Mouse (Mus musculus) 416B (cell line): ENCODE results near the gene Gm49369.

Source experiments
- DNase-seq: peaks from one replicate; pipeline ENCODE4 v3.0.0; 2011; ENCODE audit warnings: low read depth

The Gm49369 gene

DNA sequence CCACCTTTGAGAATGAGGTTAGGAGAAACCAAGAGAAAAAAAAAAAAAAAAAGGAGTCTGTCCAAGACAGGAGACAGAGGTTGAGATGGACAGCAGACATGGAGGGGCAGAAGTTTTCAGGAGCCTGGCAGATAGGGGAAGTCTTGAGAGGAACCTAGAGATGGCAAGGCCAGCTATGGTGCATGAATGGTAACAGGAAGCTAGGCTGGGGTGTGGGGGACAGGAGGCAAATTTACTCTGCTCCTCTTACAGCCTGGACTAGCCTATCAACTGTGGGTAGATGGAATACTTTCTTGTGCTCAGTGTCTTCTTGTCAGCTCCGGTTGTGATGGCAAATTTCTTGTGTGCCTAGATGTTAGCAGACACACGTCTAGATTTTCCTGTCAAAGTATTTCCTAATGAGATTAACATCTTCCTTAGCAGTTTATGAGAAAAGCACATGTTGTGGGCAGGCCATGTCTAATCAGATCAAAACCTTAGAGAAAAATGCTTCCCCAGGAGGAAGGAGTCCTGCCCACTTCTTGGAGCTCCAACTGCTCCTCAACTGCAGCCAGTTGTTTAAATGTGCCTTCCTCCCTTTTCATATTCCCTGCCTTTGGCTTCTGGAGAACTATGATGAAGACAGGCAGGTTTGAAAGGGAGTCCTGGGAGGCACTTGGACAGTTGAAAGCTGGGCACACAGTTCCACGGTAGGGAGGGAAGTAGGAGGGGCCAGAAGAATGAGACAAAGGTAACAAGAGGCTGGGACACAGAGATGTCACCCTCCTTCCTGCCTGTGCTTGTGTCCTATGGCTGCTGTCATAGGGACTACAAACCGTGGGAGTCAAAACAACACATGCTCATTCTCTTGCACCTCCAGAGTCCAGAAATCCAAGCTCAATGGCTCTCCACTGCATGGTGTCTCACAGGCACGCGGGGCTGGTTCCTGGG is 12.1 kb upstream of the Gm49369 start:
- DNase-seq, result peak; percentile 78

DNA sequence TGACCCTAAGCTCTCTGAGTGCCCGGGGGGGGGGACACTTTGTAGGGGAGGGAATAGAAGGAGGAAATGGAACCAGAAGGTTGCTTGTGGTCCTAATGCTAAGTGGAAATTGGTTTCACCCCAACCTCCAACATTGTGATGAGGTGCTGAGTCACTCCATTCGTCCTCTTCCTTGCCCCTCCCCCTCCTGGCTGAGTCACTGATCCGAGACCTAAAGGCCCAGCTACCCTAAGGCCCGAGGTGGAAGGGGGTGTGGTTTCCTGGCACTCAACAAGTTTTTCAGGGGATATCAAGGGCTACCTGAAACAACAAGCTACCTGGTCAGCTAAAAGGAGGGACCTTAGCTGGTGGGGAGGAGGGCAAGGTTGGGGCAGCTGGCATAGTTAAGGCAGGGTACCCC is 10.7 kb upstream of the Gm49369 start:
- peak; percentile 96 for DNase-seq

DNA sequence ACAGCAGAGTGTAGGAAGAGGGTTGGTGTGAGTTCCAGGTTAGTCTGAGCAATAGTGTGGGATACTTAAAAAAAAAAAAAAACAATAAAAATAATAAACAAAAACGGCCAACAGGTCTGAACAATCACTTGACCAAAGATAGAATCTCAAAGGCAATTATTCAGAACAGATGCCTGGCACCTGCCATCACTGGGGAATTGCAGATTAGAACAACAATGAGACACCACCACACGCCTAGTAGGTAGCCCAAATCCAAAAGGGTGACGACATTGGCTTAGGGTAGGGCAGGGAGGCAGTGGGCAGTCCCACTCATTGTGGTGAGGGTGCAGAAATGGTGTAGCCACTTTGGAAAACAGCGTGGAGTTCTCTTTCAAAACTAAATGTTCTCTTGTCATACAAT is 9.1 kb upstream of the Gm49369 start:
- no peak for DNase-seq

DNA sequence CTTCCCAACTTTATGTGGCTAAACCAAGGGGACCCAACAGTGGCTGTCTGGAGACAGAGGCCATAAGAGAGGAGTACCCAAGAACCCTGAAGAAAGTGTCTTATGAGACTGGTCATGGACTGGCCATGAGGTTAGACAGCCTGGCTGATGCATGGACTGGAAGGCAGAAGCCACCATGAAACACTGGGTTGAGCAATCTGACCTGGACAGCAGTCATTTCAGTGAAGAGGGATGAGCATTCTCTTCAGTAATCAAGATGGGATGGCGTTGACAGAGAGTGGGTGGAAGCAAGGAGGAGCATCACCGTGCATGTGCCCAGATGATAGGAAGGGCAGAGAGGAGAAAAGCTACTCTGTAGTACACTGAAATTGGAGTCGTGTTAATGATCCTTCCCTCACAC is 8.6 kb upstream of the Gm49369 start:
- no peak for DNase-seq

DNA sequence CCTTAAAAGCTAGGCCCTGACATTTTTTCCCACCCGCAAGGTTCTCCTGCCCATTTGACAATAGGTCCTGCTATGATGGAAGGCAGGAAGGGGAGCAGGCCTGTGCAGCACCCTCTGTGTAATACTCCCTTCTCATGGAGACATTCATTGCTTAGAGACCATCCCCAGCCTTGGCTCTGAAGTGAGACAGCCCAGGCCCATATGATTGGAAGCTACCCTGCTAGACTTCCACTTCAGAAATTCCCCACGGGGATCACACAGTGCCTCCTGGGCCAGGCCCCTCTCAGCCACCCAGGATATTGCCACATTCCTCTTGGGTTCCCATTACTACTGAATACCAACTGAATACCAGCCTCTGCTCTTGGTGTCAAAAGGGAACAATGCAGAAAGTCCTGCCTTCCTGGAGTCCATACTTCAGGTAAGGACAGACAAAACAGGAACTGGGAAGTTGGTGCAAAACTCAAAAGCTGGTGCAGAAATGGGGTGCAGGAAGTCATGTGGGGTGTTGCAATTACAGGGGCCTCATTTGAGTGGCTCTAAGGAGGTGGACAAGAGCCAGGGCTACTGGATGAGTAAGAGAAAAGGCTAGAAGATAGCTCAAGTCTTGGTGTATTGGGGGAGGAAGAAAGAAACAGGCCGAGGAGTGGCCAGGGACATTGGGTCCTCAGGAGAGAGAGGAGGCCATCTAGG is 7.6 kb upstream of the Gm49369 start:
- DNase-seq, result peak; percentile 69

DNA sequence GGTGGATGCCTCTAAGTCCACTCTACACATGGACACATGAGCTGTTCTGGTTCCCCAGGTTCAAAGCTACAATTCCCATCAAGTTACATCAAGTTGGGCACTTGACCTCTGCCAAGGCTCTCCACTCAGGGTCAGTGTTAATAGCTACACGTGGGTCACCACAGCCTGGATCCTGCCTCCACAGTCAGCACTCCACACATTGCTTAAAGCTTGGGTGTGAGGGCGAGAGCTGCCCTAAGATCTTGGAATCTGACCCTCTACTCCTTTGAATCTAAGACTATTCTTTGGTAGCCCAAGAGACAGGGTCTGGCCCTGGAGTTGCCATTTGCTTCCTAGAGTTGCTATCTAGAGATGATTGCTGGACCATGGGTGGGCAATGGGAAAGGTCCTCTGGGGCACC is 6.3 kb upstream of the Gm49369 start:
- DNase-seq, result no peak

DNA sequence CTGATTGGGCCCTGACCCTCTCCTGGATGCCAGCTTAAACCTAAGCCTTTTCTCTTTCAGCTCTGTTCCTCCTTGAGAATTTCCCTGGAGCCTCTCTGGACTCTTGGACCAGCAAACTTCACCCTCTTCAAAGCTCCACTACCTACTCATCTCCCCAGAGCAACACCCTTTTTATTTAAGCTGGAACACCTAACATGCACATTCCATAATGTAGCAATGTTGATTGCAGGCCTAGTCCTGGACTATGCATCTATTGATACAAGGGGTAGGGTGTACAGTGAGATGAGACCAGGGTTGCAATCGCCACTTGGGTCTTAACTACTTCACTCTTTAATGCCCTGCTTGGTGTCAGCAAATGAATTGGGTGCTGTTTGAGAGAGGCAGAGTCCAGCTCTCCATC is 5.7 kb upstream of the Gm49369 start:
- no peak for DNase-seq

DNA sequence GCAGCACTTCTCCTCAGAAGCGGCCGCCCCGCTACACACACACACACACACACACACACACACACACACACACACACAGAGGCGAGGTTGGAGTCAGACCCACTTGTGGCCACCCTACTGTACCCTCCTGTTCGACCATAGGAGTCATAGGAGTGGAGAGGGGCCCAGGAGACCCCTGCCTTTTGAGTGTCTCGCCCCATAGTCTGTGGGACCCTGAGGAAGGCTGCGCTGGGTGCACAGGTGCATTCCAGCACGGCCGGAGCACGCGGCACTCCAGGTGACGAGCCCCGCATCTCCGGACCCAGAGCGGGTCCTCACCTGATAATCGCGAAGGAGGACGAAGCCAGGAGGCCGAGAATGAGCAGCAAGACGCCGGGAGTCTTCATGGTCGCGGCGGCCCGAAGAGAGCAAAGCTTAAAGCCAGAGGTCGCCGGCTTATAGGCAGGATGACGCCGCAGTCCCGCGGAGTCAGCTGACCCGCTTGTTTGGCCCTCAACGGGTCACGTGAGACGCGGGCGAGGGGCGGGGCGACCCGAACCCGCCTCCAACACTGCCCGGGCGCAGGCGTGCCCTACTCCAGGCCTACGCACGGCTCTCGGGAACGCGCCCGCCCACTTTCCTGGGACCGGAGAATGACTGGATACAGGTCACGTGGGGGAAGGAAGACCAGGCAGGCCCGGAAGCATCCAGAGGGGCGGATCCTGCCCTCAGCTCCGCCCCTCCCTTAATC is 5.1 kb upstream of the Gm49369 start, which contains the start of gene Ctsd:
Gene Ctsd, minus strand, starts transcription at position 620 of the 730 bp plus-strand sequence.
- peak; percentile 98 for DNase-seq

DNA sequence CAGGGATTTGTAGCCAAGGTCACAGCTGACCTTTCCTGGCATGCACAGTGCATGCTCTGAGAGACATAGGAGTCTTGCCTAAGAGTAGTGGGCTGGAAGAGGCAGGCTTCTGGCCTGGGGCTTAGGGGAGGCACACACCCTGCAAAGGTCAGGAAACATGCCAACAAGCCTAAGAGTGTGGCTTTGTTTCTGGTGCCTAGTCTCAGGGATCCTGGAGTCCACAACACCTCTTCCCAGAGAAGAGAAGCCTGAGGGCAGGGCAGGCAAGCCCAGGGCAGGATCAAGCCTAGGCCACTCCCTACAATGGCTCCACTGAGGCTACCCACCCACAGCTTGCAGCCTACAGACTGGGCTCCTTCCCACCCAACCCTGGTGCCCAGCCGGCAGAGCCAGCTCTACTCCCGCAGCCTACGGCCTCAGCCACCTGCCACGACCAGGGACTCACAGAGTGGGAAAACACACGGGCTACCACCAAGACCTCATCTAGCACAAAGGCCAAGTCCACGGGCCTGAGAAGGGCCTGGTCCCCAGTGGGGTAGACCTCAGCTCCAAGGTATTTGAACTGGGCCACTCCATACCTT is 4.2 kb upstream of the Gm49369 start:
- no peak for DNase-seq

DNA sequence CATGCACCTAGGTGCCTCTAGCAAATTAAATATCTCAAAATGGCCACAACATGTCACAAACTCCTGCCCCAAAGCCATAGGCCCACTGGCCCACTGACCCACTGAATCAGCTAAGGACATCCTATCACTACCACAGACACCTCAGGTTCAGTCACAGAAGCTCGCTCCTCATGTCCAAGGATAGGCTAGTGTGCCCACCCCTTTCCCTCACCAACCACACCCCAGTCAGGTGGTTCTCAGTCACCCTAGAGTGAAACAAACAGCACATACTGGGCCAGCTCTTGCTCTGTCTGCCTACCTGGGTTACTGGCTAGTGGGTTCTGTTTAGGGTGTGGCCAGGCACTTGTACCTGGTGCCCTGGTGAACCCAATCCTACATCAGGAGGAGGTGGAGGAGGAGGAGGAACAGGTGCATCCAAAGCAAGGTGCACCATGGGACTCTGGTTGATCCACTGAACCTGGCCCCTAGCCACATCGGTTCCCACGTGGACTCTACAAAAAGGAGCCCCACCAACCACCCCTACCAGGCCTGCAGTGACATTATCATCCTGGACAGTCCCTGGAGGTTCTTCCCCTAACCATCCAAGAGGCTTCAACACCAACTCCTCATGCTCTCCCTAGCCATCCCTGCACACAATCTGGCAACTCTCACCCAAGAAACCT is 3.4 kb upstream of the Gm49369 start:
- no peak for DNase-seq

DNA sequence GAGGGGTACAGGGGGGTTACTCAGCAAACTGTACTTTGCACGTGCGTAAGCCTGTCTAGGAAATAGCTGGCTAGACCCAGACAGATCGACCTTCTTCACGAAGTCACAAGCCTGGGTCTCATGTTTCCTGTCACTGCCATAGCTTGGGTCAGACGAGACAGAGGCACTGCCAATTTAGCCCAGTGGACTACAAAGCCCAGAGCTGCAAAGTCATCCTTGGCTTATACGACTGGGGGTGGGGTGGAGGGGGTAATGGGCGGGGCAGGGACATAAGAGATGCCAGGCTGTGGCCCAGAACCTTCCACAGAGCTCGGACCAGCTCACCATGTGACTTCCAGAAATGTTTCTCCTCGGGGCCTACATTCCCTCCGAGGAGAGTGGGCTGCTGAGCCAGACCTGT is 1.8 kb upstream of the Gm49369 start:
- peak; percentile 83 for DNase-seq

DNA sequence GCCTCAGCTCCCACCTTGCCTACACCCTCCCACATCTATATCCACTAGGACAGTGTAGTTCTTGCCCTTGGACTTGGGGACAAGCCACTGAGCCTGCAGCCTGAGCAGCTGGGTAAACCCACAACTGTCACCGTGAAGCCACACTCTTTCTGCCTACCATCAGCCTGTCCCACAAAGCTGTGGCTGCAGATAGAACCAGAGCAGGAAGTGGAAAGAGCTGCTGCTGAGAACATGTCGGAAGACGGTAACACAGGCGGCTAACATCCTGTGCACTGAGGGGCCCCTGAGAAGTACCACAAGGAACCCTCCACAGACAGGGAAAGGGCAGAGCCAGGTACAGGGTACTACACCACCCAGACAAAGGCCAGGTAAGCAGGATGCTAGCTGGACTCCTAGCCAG is 1.3 kb downstream of the Gm49369 start:
- DNase-seq, result peak; percentile 89

DNA sequence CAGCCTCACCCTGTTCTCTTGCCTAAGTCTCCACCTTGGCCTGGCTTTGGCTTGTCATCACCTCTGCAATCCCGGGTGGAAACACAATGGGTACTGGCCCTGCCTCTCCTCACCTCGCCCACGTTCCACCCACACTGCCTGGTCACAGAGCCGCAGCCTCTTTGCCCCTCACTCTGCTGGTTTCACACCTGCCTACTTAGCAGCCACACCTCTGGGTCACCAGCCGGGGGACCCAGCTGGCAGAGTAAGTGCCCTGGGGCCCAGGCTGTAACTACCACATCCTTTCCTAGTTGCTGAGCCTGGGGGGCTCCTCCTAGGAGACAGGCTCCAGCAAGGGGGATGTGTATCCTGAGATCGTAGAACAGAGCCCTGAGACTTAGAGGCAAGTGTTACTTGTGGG is 3.3 kb downstream of the Gm49369 start:
- DNase-seq, result no peak

DNA sequence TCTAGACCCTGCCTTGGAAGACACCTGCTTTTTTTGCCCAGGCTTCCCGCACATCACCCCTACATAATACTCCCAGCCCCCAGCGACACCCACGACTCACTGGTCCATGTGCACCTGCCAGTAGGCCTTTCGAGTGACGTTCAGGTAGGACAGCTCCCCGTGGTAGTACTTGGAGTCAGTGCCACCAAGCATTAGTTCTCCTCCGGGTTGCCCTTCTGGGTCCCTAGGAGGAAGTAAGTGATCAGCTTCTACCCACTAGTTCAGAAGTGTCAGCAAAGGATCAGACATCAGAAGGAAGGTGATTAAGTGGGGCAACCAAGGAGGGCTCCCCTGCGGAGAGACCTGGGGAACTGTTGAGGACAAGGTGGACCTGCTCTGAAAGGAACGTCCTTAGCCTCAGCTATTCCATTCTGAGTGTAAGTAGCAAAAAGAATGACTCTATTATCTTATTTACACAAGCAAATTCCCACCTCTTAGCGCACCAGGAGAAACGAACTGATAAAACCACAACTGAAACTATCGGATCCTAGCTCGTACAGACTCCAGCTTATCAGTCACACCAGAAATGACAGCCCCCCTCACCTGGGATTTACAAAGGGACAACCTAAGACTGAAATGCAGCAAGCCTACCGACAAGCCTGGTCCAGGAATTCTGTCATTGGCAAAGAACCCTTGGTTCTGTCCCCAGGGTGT is 5.1 kb downstream of the Gm49369 start:
- no peak for DNase-seq

DNA sequence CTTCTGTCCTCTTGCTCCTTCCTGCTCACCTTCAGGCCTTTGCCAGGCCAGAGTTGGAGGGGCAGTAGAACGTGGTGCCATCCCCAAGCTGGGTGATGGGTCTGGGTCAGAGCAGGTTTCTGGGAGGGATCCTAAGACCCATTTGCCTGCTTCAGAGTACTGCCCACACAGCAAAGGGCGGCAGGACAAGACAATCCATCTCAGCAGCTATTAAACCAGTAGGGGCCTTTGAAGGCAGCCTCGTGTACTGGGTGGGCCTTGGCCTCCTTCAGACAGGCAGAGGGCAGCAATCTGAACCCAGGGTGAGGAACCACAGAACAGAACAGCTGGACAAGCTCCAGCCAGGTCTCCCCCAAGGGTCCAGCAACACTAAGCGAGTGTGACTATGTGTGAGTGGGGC is 6.4 kb downstream of the Gm49369 start:
- no peak for DNase-seq

DNA sequence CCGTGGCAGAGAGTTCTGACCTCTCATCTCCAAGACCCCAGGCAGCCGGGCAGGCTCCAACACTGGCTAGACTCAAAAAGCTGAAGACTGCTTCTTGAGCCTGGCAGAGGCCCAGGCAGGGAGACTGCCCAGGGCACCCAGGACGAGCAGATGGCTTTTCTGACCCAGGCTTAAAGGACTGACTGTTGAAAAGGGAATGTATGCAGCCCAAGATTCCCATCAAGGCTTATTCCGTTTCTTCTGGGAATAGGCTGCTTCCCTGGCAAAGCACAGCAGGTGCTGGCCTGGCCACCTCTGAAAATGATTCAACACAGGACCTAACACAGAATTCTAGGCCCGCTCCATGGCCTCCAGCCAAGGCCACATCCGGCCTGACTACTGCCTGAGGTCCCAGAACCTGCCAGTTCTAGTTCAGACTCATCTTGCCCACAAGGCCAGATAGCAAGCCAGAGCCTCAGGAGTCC is 7.2 kb downstream of the Gm49369 start:
- DNase-seq, result peak; percentile 86

DNA sequence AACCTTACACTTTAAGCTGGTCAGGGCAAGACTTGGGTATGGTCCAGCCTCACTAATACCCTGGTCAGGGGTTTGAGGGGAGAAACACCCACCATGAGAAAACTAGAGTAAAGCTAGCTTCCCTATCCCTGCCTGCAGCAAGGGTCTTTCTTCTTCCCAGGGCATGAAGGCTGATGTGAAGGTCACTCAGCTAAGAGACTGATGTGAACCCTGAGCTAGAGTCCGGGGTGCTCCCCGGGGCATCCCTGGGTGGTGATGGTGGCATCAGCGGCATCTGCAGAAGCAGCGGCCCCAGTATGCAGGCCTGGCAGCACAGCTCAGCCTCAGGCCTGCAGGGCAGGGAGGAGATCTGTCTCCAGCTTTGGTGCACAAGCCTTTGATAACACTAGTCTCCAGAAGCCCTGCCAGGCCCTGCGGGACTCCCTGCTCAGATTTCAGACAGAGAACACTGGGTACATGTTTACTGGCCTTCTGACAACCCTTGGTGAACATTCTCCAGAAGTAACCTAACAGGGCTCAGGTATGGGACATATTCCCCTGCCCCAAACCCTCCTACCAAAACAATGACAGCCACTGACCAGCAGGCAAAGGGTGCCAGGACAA is 8.0 kb downstream of the Gm49369 start:
- no peak for DNase-seq

DNA sequence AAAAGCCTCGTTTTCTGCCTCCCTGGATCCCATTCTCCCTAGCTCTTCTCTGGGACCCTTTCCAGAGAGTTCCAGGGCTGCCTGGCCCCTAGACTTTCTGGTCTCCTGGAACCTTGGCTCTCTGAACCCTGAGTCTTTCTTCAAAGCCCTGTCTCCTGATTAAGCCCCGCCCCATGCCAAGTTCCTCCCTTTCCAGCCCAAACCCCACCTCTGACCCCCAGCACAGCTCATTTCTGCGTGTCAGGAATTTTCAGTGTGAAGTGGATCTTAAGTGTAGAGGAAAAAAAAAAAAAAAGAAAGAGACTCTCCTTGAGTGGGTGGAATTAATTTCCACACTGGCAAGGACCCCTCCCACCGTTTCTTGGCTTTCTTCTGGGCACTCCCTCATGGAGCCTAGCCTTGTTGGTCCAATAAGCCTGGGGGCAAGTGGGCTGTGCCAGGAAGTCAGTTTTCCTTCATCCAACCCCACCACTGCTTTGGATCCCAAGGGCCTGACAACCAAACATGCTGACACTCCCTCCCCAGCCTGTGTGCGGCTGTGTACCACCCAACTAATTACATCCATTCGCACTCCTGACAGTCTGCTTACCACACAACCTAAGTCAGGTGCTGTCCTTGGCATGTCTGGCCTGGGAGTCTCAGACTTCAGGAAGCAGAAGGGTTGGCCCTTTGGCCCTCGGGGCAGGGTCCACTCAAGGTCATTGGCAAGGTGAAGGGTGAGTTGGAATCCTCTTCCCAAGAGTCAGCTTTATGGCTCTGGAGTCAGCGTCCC is 8.6 kb downstream of the Gm49369 start, which contains the start of gene Ifitm10:
Gene Ifitm10, minus strand, starts transcription at position 113 of the 772 bp plus-strand sequence.
- no peak for DNase-seq

DNA sequence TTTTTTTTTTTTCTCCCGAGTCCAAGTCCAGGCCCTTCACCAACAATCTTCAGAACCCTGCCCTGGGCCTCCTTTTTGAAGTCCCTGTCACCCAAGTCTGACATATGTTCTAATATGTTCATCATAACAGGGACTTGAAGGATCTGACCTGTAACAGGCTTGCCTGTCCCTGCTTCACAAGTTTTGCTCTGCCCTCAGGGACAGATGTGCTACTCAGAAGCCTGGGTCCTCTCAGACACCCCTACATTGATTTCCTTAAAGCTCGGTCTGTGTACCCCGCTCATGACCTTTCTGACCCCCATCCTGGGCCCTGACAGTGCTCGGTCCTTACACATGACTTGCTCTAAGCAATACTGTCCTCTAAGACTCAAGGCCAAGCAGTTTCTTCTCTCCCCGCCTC is 9.4 kb downstream of the Gm49369 start:
- DNase-seq, result no peak
